Mouse (Mus musculus) limb, embryonic 10.5 days (tissue): ENCODE data around the gene Slc25a45. TPM values are rescaled to one million over a fixed set of nuclear protein-coding genes. Genes with fewer than 3 reads are reported as not detected.
A peak's percentile ranks its signal among the peaks of the same experiment; 100 is the strongest.

Source experiments
- DNase-seq: peaks from one replicate; pipeline ENCODE4 v3.0.0-alpha.2; 2017; ENCODE audit warnings: low spot score
- H3K27ac ChIP-seq: fragments of 300-500 bp; sonication (generic); 2 replicates; pipeline ENCODE4 v1.5.1; 2016; ENCODE audit warnings: mild to moderate bottlenecking
- H3K27me3 ChIP-seq: fragments of 300-500 bp; sonication (generic); 2 replicates; pipeline ENCODE4 v1.6.1; 2016; ENCODE audit warnings: low read depth, mild to moderate bottlenecking; ENCODE audit not compliant: poor library complexity, severe bottlenecking
- H3K36me3 ChIP-seq: fragments of 300-500 bp; sonication (generic); 2 replicates; pipeline ENCODE4 v1.6.1; 2016; ENCODE audit warnings: mild to moderate bottlenecking, moderate library complexity
- H3K4me1 ChIP-seq: fragments of 300-500 bp; sonication (generic); 2 replicates; pipeline ENCODE4 v1.6.1; 2016
- H3K4me3 ChIP-seq: fragments of 300-500 bp; sonication (generic); 2 replicates; pipeline ENCODE4 v1.5.1; 2016; ENCODE audit warnings: mild to moderate bottlenecking, moderate library complexity
- H3K9me3 ChIP-seq: fragments of 300-500 bp; sonication (generic); replicated peaks from 2 replicates; pipeline ENCODE4 v1.6.1; 2016; ENCODE audit warnings: mild to moderate bottlenecking
- WGBS: fragments of 180-500 bp; shearing (Covaris S2); methylation state at CpG from one replicate; pipeline ENCODE4 v1.1.7; 2016; 5-methylcytosine and 5-hydroxymethylcytosine counted together
- polyA plus RNA-seq: library from polyadenylated mRNA; unstranded; fragments of >200 nt; fragmentation: Nextera tagmentation; extraction: Ambion mirVana; gene quantifications from 2 replicates; pipeline ENCODE4 v1.2.1, GENCODE M21; 2016

Gene Slc25a45
- polyA plus RNA-seq, 1 experiment from 2014 or later = 1.8 TPM

DNA sequence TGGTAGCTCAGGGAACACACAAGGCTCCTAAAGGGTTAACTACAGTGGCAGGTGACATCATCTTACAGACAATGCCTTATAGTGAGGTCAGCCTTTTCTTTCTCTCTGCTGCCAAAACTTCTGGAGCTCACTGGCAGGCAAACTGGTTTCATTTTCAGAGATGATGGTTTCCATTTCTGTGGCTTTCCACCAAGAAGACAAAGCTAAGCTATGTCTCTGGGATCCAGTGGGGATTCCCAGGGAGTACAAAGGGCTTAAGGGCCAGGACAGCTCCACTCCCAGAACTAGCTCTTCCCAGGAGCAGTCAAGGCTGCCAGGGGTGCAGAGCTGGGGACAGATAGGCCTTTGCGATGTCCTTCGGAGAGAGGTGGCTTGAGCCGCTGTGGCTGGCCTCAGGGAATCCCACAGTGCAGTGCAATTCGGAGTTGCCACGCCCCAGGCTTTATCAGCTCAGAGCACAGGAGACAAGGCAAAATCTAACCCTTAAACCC lies 26.1 kb upstream of the Slc25a45 start:
- H3K27ac ChIP-seq = no peak overlapping the region
- H3K27me3 ChIP-seq = no peaks in the 10 kb centered on the region
- H3K9me3 ChIP-seq = no peaks in the 10 kb centered on the region
- DNase-seq = no peak
- H3K4me3 ChIP-seq = no peak overlapping the region
- 83% methylated on average over 5 of the region's 5 CpGs for WGBS
- H3K36me3 ChIP-seq = peaks cover 50% of the 10 kb centered on the region
- H3K4me1 ChIP-seq = peaks cover 39% of the 10 kb centered on the region

DNA sequence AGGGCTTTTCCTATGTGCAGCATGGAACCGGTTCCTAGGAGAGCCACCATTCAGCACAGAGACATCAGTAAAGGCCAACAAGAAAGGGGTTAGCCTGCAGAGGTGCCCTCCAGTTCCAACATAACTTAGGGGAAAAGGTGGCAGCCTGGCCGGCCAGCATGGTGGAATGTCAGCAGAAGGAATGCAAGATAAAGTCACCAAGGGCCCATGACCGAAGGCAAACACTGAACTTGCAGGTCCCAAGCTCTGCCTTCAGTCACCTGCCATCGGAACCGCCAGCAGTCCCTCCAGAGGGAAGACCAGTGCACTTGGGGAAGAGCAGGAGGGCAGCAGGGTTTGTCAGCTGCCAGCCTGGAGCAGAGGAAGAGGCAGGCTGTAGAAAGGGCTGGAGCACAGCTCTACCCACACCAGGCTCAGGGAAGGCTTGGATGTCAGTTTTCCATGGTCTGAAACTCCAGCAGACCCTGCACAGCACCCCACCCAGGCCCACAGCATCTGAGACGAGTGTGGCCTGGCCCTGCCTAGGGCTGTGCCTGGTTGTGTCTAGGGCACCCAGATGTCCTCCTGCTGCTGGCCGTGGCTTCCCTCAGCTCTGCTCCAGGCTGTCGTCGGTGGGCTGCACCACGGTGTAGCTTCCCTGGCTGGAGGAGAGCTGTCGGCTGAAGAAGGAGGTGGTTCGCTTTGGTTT lies 25.4 kb upstream of the Slc25a45 start:
- peaks cover 32% of the 10 kb centered on the region for H3K4me1 ChIP-seq
- DNase-seq = no peak
- H3K27ac ChIP-seq = no peak overlapping the region
- H3K9me3 ChIP-seq = no peaks in the 10 kb centered on the region
- no peak overlapping the region for H3K4me3 ChIP-seq
- no peaks in the 10 kb centered on the region for H3K27me3 ChIP-seq
- 87% methylated on average over 12 of the region's 12 CpGs for WGBS
- H3K36me3 ChIP-seq = peaks cover 56% of the 10 kb centered on the region

DNA sequence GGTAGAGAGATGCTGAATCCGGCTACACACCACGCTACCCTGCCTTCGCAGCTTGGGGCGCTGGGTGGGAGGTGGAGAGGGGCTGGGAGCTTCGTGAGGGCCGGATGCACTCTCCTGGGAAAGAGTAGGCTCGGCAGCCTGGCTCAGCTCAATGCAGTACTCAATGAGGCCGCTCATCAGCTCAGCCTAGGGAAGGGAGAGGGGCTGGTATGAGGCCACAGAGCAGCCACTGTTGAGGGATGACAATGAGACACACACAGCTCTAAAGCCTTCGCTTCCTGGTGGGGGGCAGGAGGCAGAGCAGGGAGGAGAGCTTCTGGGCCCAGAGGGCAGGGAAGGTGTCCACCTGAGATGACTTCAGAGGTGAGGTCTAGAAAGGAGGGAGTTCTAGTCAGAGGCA lies 21.0 kb upstream of the Slc25a45 start:
- H3K9me3 ChIP-seq = no peaks in the 10 kb centered on the region
- DNase-seq = no peak
- H3K4me1 ChIP-seq = no peaks in the 10 kb centered on the region
- peaks cover 96% of the 10 kb centered on the region for H3K36me3 ChIP-seq
- no peak overlapping the region for H3K27ac ChIP-seq
- no peaks in the 10 kb centered on the region for H3K27me3 ChIP-seq
- WGBS = 79% methylated on average over 9 of the region's 9 CpGs
- no peak overlapping the region for H3K4me3 ChIP-seq

DNA sequence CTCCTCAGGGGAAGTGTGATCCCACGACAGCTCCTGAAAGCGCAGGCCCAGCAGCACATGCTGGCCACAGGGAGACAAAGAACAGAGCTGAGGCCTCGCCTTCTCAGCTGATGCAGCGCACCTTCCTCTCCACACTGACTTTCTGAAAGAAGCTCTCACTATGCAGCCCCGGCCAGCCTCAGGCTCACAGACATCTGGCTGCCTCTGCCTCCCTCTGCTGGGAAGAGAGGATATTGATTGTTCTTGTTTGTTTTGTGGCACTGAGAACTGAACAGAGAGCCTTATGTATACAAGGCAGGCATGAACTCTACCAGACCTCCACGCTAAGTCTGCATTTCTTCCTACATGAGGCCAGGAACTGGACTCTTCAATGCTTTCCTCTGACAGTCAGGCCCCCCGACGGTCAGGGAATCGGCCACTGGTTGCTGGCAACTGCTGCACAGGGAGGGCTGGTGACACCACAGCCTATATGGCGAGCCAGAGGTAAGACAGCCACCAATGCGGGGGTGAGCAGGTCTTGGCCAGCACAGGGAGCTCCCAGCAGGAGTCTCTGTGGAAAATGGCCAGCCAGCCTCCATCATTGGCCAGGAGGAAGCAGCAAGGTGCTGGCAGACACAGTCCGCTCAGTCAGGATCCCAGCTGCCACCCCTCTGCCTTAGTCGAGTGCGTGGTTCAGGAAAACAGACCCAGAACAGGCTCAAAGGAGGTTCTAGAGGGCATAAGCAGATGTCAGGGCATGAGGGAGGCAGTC lies 15.1 kb upstream of the Slc25a45 start:
- no peaks in the 10 kb centered on the region for H3K27me3 ChIP-seq
- no peak for DNase-seq
- H3K36me3 ChIP-seq = peaks cover 100% of the 10 kb centered on the region
- 98% methylated on average over 14 of the region's 14 CpGs for WGBS
- 0 out of 2 replicates have a peak overlapping the region, but pooled peaks have one; percentile 2 for H3K27ac ChIP-seq
- H3K4me1 ChIP-seq = no peaks in the 10 kb centered on the region
- 0 out of 2 replicates have a peak overlapping the region, but pooled peaks have one; percentile 2 for H3K4me3 ChIP-seq
- H3K9me3 ChIP-seq = no peaks in the 10 kb centered on the region

DNA sequence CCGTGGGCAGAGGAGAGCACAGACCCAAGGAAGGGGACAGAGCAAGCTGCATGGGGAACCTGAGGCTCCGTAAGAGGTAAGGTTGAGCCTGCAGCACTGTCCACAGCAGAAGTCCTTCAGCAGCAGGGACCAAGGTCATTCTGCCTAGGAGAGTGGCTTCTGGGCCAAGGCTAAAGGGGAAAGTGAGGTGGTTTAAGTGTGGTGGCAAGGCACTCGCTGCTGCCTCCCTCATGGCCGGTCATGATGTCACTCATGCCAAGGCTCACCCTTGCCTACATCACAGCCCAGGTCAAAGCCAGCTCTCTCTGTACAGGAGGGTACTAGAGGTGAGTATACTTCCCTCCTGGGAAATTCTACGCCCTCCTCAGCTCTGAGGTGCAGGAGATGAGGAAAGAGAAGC lies 13.8 kb upstream of the Slc25a45 start:
- H3K4me1 ChIP-seq = no peaks in the 10 kb centered on the region

DNA sequence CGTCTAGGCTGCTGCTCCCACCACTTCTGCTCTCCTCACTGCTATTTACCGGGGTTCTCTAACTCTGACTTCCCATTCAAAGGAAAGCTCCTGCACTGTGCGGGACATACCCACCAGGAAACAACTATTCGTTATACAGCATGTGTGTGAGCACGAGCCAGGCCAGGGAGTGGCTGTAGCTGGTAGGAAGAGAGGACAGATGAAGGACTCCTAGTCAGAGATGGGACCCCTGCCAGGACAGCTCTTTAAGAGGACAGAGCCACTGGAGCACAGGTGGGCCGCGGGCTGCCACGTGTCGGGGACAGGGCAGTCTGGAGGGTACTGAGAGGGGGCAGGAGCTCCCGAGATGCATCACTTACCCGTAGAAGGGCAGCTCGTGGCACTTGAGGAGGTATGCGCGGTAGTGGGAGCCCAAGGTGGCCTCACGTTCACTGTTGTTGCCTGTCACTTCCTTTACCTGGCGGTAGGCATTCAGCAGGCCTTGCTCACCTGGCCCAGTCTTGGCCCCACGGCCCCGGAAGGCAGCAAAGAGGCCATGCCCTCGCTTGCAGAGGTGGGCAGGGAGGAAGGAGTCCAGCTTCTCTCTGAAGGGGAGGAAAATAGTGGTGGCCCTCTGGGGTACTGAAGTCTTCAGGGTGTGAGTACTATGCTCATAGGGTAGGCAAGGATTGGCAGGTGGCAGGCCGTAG lies 12.8 kb upstream of the Slc25a45 start:
- DNase-seq = no peak
- peaks cover under 1% of the 10 kb centered on the region for H3K4me1 ChIP-seq
- H3K36me3 ChIP-seq = peaks cover 100% of the 10 kb centered on the region
- no peaks in the 10 kb centered on the region for H3K27me3 ChIP-seq
- no peaks in the 10 kb centered on the region for H3K9me3 ChIP-seq
- no peak overlapping the region for H3K27ac ChIP-seq
- H3K4me3 ChIP-seq = no peak overlapping the region
- 93% methylated on average over 20 of the region's 20 CpGs for WGBS

More for the DNA sequence above, 13.8 kb upstream of the Slc25a45 start:
- H3K36me3 ChIP-seq = peaks cover 100% of the 10 kb centered on the region
- DNase-seq = no peak
- no peak overlapping the region for H3K4me3 ChIP-seq
- H3K9me3 ChIP-seq = no peaks in the 10 kb centered on the region
- H3K27ac ChIP-seq = no peak overlapping the region
- no peaks in the 10 kb centered on the region for H3K27me3 ChIP-seq
- 91% methylated on average over 5 of the region's 5 CpGs for WGBS

DNA sequence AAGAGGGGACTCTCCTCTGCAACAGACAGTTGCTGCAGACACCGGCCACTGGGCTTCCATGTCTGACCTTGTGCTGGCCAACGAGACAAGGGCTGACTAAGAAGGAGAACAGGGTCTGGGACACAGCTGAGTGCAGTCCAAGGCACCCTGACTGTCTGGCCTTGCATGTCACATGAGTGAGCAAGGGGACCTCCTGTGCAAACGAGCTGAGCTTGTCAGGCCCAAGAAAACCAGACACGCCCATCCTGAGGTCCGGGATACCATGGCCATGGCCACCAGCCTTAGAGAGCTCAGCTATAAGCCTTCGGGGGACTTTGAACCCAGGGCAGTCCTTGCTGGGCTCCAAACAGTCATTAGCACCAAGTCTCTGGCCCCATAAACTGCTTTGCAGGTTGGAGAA lies 9.5 kb upstream of the Slc25a45 start:
- DNase-seq = no peak
- Histone ChIP-seq H3K36me3 (peaks cover 87% of the 10 kb centered on the region), H3K4me3 (no peak overlapping the region), H3K27ac (no peak overlapping the region; the same call in 1 of the 2 replicates), H3K9me3 (no peaks in the 10 kb centered on the region), H3K27me3 (no peaks in the 10 kb centered on the region), H3K4me1 (peaks cover 31% of the 10 kb centered on the region)
- WGBS = 89% methylated on average over 6 of the region's 6 CpGs

DNA sequence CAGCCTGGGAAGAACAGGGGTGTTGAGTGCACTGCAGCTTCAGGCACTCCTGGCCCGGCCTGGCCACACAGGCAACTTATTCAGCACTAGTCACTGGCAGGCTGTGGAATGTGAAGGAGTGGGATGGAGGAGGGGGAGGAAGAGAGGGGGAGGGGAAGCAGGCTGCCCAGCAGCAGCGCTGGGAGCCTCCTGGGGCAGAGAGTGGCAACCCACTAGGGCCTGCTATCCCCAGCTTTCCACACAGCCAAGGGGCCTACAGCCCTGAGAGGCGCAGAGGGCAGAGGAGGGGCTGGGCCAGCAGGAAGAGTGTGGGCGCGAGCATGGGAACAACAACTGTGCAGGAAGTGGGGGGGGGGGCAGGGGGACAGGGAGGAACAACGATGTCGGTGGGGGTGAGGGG lies 6.3 kb upstream of the Slc25a45 start:
- WGBS = 2% methylated on average over 7 of the region's 7 CpGs
- DNase-seq = peak; percentile 77
- peak overlapping the region; percentile 90 for H3K27ac ChIP-seq
- no peaks in the 10 kb centered on the region for H3K9me3 ChIP-seq
- H3K27me3 ChIP-seq = no peaks in the 10 kb centered on the region
- peaks cover 61% of the 10 kb centered on the region for H3K36me3 ChIP-seq
- peaks cover 53% of the 10 kb centered on the region for H3K4me1 ChIP-seq
- H3K4me3 ChIP-seq = peak overlapping the region; percentile 37

DNA sequence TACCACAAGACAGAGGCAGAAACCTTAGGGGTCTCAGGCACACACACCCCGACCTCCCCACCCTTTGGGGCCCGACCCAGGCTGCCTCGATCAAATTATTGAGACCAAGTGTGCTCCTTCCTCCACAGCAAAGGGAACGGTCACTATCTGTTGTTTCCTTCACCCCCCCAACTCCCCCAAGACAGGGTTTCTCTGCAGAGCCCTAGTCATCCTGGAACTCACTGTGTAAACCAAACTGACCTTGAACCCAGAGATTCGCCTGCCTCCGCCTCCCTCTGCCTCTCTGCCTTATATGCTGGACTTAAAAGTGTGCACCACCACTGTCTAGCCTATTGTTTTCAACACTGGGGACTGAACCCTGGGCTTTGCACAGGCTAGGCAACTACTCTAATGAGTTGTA lies 5.9 kb upstream of the Slc25a45 start:
- DNase-seq = no peak
- Histone ChIP-seq H3K27ac (peak overlapping the region; percentile 90), H3K27me3 (no peaks in the 10 kb centered on the region), H3K36me3 (peaks cover 57% of the 10 kb centered on the region), H3K9me3 (no peaks in the 10 kb centered on the region), H3K4me3 (peak overlapping the region; percentile 37), H3K4me1 (peaks cover 53% of the 10 kb centered on the region)
- 54% methylated on average over 6 of the region's 6 CpGs for WGBS

DNA sequence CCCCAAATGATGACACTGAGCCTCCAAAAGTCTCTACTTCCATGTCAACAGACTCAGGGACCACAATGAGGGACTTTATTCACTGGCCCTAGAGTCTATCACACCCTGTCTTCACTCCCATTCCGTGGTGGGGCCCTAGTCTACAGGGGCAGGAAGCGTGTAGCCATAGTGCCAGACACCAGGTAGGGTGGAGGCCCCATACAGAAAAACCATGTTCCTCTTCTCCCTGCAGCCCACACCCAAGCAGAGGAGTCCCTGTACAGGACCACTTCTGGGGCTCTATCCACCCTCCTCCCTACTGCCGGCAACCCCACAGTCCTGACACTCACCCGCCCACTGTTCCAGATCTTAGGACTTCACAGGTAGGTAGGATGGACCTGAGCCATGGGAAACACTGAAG lies 5.1 kb upstream of the Slc25a45 start:
- H3K4me3 ChIP-seq = no peak overlapping the region

DNA sequence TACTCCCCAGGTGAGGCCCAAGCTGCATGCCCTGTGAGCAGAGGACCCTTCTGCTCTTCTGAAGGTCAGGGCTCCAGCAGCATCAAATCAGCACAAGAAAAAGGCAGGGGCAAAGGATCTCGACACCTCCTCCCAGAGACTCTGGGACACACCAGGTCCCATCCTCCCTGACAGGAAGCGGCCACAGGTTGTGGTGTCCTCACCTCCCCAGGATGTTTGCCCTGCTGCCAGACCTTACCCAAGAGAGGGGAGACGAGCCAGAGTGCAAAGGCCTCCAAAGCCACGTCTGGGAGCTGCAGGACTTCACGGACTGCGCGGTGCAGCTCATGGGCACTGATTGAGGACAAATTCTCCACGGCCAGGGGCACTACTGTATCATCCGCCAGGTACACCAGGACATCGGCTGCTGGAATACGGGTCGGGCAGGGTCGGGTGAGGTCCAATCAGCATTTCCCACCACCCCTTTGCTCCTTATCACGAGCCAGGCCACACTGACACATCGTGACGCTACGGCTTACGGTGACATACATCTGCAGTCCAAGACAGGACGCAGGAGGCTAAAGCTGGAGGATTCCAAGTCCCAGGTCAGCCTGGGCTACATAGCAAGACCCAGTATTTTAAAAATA lies 4.6 kb upstream of the Slc25a45 start:
- Histone ChIP-seq H3K9me3 (no peaks in the 10 kb centered on the region), H3K4me3 (0 out of 2 replicates have a peak overlapping the region, but pooled peaks have one; percentile 6), H3K27ac (peak overlapping the region; percentile 30; the same call in 1 of the 2 replicates), H3K27me3 (no peaks in the 10 kb centered on the region), H3K36me3 (peaks cover 44% of the 10 kb centered on the region), H3K4me1 (peaks cover 58% of the 10 kb centered on the region)
- DNase-seq = no peak
- 87% methylated on average over 19 of the region's 19 CpGs for WGBS

More for the DNA sequence above, 5.1 kb upstream of the Slc25a45 start:
- Histone ChIP-seq H3K27ac (peak overlapping the region; percentile 30; the same call in 1 of the 2 replicates), H3K36me3 (peaks cover 49% of the 10 kb centered on the region), H3K4me1 (peaks cover 53% of the 10 kb centered on the region), H3K27me3 (no peaks in the 10 kb centered on the region), H3K9me3 (no peaks in the 10 kb centered on the region)
- no peak for DNase-seq
- 93% methylated on average over 4 of the region's 4 CpGs for WGBS

DNA sequence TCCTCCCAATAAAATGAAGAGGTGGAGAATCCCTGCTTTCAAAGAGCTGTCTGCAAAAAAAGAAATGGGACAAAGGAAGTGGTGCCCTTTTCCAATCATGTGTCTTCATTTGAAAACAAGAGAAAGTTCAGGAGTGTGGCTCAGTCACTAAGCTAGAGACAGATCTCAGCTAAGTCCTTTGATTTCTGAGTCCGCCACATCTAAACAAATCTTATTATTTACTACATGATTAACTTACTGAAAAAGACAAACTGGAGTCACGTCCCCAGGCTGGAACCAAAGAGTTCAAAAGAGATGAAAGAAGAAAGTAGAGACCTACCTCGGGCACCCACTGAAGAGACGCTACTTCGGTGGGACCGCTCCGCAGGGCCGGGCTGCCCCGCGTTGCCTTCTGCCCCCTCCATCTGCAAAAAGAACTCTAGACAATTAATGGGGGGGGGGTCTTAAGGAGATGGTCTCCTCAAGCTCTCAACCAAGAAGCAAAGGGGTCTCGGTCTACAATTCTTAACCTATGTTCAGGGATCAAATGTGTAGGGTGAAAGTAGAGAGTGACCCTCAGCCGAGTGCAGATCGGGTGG lies 3.1 kb upstream of the Slc25a45 start:
- Histone ChIP-seq H3K27ac (peak overlapping the region; percentile 84), H3K4me1 (peaks cover 59% of the 10 kb centered on the region), H3K4me3 (peak overlapping the region; percentile 76), H3K27me3 (no peaks in the 10 kb centered on the region), H3K9me3 (no peaks in the 10 kb centered on the region), H3K36me3 (peaks cover 29% of the 10 kb centered on the region)
- WGBS = 20% methylated on average over 13 of the region's 13 CpGs
- DNase-seq = no peak
